Mouse (Mus musculus): Measurements from ENCODE around the gene Olfr1424.
A peak's percentile ranks its signal among the peaks of the same experiment; 100 is the strongest.
"Not testable (repeated sequence)": the region's sequence is repeated elsewhere in the genome, so short reads cannot be mapped to it uniquely, and the experiment has no call there.

The Olfr1424 gene

GRCm38 (mm10) chr19:12062582-12062981, at the start of gene Olfr1424:
Olfr1424 (minus strand) TSS chr19:12062682.
- not testable (repeated sequence) for DNase-seq (ENCODE audit: low read depth, low spot score)

- peak; percentile 38 for DNase-seq (ENCODE audit: low read depth, low spot score)
Measured at GRCm38 (mm10) chr19:12104541-12104940, 42.1 kb upstream of the Olfr1424 start.

GRCm38 (mm10) chr19:12103234-12103633, 40.8 kb upstream of the Olfr1424 start, which contains the start of gene Olfr1427:
Olfr1427 (minus strand) TSS chr19:12103334.
- no peak for DNase-seq (ENCODE audit: low read depth, low spot score)

DNA sequence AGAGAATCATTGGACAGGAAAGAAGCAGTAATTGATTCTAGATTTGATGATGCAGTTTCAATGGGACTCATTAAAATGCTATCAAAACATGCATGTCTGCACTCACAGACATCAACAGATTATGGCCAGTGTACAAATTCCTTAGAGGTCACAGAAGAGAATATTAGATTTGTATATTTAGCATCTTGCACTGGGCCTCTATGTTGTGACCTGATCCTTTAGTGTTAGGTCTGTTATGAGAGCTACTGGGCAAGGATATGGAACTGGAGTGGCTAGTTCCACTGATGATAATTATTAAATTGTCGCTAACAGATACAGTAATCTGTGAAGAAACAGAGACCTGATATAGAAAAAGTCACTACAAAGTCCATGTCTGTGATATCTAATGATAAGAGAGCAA, 29.4 kb upstream of the Olfr1424 start, which contains the start of gene Olfr1426:
Olfr1426 (minus strand) TSS at position 101 of the 400 bp plus-strand sequence.
- no peak for DNase-seq (ENCODE audit: low read depth, low spot score)

- not testable (repeated sequence) for DNase-seq (ENCODE audit: low read depth, low spot score)
Measured at GRCm38 (mm10) chr19:12077631-12078030, 15.1 kb upstream of the Olfr1424 start, which contains the start of gene Olfr1425. Olfr1425 (minus strand) TSS chr19:12077731.

GRCm38 (mm10) chr19:12069546-12069945, 7.1 kb upstream of the Olfr1424 start:
- not testable (repeated sequence) for DNase-seq (ENCODE audit: low read depth, low spot score)

DNA sequence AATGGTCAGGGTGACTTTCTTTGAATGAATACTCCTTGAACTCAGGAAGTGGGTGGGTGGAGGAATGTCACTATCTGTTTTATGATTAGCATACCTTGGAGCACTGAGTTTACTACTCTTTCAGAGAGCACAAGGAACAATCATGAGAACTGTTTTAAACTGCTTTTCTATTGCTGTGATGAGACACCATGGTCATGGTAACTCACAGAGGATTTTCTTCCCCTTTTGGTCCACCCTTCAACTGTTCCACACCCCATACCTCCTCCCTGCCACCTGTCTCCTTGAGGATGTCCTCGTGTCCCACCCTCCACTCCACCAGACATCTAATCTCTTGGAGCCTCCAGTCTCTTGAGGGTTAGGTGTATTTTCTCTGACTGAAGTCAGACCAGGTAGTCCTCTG, 5.3 kb upstream of the Olfr1424 start:
- not testable (repeated sequence) for DNase-seq (ENCODE audit: low read depth, low spot score)

- DNase-seq (ENCODE audit: low read depth, low spot score) = no peak
Measured at GRCm38 (mm10) chr19:12043163-12043562, 19.3 kb downstream of the Olfr1424 start.

GRCm38 (mm10) chr19:12041217-12041616, 21.3 kb downstream of the Olfr1424 start, which contains the start of gene Olfr1423:
Olfr1423 (minus strand) TSS chr19:12041317.
- DNase-seq (ENCODE audit: low read depth, low spot score) = no peak

DNA sequence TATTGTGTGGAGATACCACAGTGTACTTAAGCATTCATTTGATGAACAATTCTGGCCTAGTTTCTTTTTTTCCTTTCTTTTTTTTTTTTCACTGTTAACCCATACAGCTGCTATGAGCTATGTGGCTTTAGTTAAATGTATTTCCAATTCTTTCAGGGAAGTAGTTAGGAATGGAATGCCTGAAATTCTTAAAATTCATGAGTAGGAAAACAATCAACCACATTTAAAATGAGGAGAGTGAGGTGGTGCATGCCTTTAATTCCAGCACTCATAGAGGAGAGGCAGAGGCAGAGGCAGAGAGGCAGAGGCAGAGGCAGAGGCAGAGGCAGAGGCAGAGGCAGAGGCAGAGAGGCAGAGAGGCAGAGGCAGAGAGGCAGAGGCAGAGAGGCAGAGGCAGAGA, 24.8 kb downstream of the Olfr1424 start:
- no peak for DNase-seq (ENCODE audit: low read depth, low spot score)

GRCm38 (mm10) chr19:12026606-12027005, 35.9 kb downstream of the Olfr1424 start:
- peak; percentile 71 for DNase-seq (ENCODE audit: low read depth, low spot score)

GRCm38 (mm10) chr19:12025333-12025732, 37.1 kb downstream of the Olfr1424 start:
- DNase-seq (ENCODE audit: low read depth, low spot score) = no peak

DNA sequence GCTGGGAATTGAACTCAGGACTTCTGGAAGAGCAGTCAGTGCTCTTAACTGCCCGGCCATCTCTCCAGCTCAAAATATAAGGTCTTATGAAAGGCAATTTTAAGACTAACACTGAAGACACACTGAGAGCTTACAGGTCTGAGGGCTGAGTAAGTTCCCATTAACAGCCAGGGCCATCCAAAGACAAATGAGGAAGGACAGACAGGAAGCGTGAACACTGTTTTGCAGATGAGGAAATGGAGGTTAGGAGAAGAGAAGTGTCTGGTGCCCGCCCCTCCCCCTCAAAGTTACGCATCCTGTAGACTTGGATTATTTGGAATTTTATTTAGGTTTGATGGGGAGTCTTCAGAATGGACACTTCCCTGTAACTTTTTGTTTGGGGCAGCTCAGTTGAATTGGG, 38.3 kb downstream of the Olfr1424 start:
- DNase-seq (ENCODE audit: low read depth, low spot score) = no peak

- DNase-seq (ENCODE audit: low read depth, low spot score) = no peak
Measured at GRCm38 (mm10) chr19:12016192-12016591, 46.3 kb downstream of the Olfr1424 start.

DNA sequence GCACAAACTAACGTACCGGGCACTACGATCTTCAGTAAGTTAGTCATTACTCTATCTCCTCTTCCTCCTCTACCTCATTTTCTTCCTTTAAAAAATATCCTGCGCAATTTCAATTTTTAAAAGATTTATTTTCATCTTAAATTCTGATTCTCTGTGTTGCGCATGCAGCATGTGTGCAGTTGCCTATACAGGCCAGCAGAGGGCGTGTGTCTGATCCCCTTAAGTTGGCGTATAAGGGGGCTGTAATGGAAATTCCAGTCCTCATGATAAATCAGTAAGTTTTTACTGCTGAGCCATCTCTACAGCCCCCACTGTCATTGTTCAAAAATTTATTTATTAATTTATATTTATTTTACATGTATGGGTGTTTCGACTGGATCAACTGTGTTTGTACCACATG, 46.8 kb downstream of the Olfr1424 start:
- DNase-seq (ENCODE audit: low read depth, low spot score) = no peak

DNA sequence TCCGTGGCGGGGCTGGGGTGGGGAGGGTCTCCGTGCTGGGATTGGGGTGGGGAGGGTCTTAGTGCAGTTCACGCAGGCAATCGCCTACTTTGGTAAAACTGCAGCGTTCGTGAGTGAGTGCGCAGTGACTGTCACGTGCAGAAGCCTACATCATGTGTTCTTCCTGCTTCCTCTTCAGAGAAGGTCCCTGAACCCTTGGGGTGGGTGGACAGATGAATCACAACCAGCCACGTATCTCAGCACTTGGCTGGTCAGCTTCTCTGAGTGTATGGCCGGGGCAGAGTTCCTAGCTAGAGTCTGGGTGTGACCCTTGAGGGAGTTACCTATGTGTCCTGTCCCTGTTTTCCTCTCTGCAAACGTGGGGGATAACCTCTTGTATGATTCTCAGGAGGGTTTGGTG, 49.3 kb downstream of the Olfr1424 start:
- DNase-seq (ENCODE audit: low read depth, low spot score) = peak; percentile 65

DNA sequence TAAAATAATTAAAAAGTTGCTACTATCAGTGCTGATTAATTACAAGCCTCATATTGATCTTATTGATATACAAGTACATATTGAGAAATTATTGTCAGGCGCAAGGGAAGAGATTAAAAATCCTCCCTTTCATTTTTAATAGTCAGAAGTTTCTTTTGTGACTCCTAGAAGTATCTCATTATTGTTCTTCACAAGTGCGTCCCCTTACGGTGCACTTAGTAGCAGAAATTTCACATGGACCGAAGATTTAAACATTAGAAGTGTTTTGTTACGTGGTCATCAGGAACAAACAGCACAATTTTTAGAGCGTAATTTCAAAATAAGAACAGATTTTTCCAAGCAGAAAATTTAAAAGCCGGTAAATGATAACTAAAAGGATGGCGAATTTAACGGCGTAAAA, 49.9 kb downstream of the Olfr1424 start:
- no peak for DNase-seq (ENCODE audit: low read depth, low spot score)

DNA sequence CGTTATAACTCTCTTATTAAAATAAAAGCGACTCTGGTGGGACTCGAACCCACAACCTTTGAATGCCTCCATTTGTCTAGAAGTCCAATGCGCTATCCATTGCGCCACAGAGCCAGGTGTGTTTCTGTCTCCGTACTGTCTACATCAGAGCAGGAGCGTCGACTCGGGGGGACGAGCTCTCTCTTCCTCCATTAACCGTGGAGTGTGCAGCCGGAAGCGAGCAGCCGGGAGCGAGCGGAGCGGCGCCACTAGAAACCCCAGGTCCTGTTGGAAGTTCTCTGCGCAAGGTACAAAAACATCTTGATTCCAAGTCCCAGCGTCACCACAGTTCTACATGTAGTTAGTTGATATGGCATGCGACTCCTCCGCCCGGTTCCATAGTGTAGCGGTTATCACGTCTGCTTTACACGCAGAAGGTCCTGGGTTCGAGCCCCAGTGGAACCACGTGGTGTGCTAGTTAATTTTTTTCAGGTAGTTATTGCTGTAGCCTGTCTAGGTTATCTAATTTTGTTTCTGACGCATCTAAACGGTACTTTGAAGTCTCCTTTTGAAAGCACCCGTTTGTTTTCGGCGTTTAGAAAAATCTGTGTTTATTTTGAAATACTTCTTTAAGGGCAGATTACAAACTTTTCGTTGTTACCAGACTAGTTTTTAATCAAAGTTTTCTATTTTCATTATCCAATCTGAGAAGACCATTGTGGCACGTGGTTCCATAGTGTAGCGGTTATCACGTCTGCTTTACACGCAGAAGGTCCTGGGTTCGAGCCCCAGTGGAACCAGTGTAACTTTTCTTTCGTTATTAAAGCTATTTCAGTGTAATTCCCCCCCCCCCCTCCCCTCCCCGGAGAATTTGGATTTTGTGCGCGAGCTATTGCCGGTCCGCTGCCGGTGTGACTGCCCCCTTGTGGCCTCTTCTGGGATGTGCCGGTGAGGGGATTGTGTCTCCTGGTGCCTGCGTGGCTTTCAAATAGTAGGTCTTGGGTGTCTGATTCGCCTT, 50.6 kb downstream of the Olfr1424 start:
- peak; percentile 94 for DNase-seq (ENCODE audit: low read depth, low spot score)

DNA sequence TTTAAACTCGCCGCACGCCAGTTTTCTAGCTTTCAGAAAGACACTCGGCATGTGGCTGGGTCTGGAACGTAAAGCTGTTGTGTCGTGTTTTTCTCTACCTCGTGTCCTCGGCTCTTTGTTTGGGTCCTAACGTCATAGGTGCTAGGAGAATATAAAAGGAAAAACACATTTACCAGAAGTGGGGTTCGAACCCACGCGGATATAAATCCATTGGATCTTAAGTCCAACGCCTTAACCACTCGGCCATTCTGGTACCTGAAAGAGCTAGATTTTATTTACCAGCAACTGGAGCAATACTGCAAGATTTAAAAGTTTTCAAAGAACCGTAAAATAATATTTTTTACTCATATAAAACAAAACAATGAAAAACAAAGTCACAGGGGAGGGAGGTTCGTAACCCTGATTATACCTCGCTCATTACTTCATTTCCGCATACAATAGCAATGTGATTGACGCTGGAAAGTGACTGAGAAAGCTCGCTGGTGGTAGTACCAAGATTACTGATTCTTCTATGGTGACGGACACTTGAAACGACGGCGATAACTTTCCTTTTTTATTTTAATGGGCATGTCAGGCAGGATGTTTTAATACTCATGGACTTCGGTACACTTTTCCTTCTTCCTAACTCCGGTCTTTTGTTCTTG, 51.4 kb downstream of the Olfr1424 start:
- peak; percentile 96 for DNase-seq (ENCODE audit: low read depth, low spot score)

DNA sequence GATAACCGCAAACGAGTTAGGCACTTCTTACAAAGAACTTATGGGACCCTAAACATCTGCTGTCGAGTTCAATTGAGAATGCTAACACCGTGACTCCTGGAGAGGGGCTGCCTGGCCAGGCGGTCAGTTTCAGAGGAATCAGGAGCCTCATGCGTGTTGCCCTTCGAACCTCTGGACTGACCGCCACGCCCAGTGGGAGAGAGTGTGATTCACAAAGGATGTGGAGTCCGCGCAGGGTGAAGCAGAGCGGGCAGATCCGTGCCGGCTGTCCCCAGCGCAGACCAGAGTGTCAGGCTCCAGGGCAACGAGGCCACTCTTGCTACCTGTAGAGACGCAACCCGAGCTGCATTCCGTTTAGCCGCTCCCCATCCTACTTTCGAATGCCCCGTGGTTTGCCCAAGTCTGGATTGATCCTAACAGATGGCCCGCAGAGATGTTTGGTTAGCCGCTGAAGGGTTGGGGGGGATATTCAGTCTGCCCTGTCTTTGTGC, 52.2 kb downstream of the Olfr1424 start:
- DNase-seq (ENCODE audit: low read depth, low spot score) = peak; percentile 63

- peak; percentile 84 for DNase-seq (ENCODE audit: low read depth, low spot score)
Measured at GRCm38 (mm10) chr19:12009501-12010280, 52.8 kb downstream of the Olfr1424 start.

All from brain, adult 2 months (tissue).